Mouse (Mus musculus) kidney, adult 2 months (tissue): ENCODE measurements around the gene Tnxb. TPM values are rescaled to one million over a fixed set of nuclear protein-coding genes. Genes with fewer than 3 reads are reported as not detected.

Experiments used
- DNase-seq: peaks from one replicate; pipeline ENCODE4 v3.0.0; 2021
- H3K27ac ChIP-seq: fragments of 200-500 bp; 2 replicates; pipeline ENCODE4 v1.5.1; 2012; ENCODE audit warnings: low read depth, low read length, control low read depth, inconsistent platforms; ENCODE audit not compliant: insufficient read depth
- H3K27me3 ChIP-seq: fragments of 200-500 bp; replicated peaks from 2 replicates; pipeline ENCODE4 v1.6.1; 2012; ENCODE audit warnings: mild to moderate bottlenecking, moderate library complexity, low read length, inconsistent platforms; ENCODE audit not compliant: control insufficient read depth, insufficient read depth
- H3K36me3 ChIP-seq: fragments of 200-500 bp; 2 replicates; pipeline ENCODE4 v1.6.1; 2012; ENCODE audit warnings: mild to moderate bottlenecking, moderate library complexity, low read length, inconsistent platforms; ENCODE audit not compliant: control insufficient read depth, insufficient read depth
- H3K4me1 ChIP-seq: fragments of 200-500 bp; 2 replicates; pipeline ENCODE4 v1.6.1; 2011; ENCODE audit warnings: low read length; ENCODE audit not compliant: control insufficient read depth, insufficient read depth
- H3K4me3 ChIP-seq: fragments of 200-500 bp; 2 replicates; pipeline ENCODE4 v1.5.1; 2011; ENCODE audit warnings: mild to moderate bottlenecking, low read depth, low read length, control low read depth; ENCODE audit not compliant: insufficient read depth
- CTCF ChIP-seq: fragments of 200-500 bp; conservative IDR thresholded peaks from 2 replicates; pipeline ENCODE4 v1.5.1; 2011; ENCODE audit warnings: low read depth, mild to moderate bottlenecking, control low read depth, low read length, moderate library complexity, mixed read lengths; ENCODE audit not compliant: insufficient read depth, insufficient read length
- POLR2A ChIP-seq: fragments of 200-500 bp; IDR thresholded peaks from one replicate; pipeline ENCODE4 v1.6.1; 2011; ENCODE audit warnings: low read depth, low read length, control low read depth
- WGBS: fragments of 180-500 bp; shearing (Covaris S2); methylation state at CpG from one replicate; pipeline ENCODE4 v1.1.7; 2018; 5-methylcytosine and 5-hydroxymethylcytosine counted together
- polyA plus RNA-seq: library from polyadenylated mRNA; depleted of rRNA; stranded (reverse); fragments of >200 nt; gene quantifications from 2 replicates; pipeline ENCODE4 v1.2.3, GENCODE M21; 2012

Gene Tnxb
- polyA plus RNA-seq, 1 experiment: 5.5 TPM

- whole genome bisulfite sequencing: under 1% methylated on average over 16 of the region's 16 CpGs
These were observed 25.7 kb upstream of the Tnxb start, which contains the start of gene Fkbpl for GRCm38 (mm10) chr17:34644608-34645007. Fkbpl (plus strand) TSS chr17:34644764.

GRCm38 (mm10) chr17:34645256-34645829 lies 25.0 kb upstream of the Tnxb start:
- Histone ChIP-seq H3K27me3 (no peaks in the 10 kb centered on the region), H3K36me3 (no peaks in the 10 kb centered on the region), H3K4me3 (peak overlapping the region; percentile 79), H3K4me1 (peaks cover 3% of the 10 kb centered on the region; the same call in 1 of the 2 replicates), H3K27ac (no peak overlapping the region)
- 36% methylated on average over 10 of the region's 10 CpGs for WGBS
- TF ChIP-seq POLR2A: no peak
- no peak for TF ChIP-seq CTCF
- DNase-seq: no peak

More at GRCm38 (mm10) chr17:34644608-34645007, 25.7 kb upstream of the Tnxb start, which contains the start of gene Fkbpl:
- Histone ChIP-seq H3K27me3 (no peaks in the 10 kb centered on the region), H3K36me3 (no peaks in the 10 kb centered on the region), H3K4me3 (peak within 1 kb of the TSS; percentile 79), H3K27ac (peak within 1 kb of the TSS; percentile 66), H3K4me1 (peaks cover 3% of the 10 kb centered on the region; the same call in 1 of the 2 replicates)
- DNase-seq: peak; percentile 99
- TF ChIP-seq CTCF (no peak), POLR2A (no peak)

GRCm38 (mm10) chr17:34645831-34646511 lies 24.4 kb upstream of the Tnxb start:
- DNase-seq: no peak
- H3K36me3 ChIP-seq: no peaks in the 10 kb centered on the region
- peaks cover 3% of the 10 kb centered on the region; the same call in 1 of the 2 replicates for H3K4me1 ChIP-seq
- H3K27me3 ChIP-seq: no peaks in the 10 kb centered on the region
- no peak for TF ChIP-seq POLR2A
- no peak for TF ChIP-seq CTCF
- WGBS: 78% methylated on average over 30 of the region's 30 CpGs
- no peak overlapping the region for H3K4me3 ChIP-seq
- H3K27ac ChIP-seq: no peak overlapping the region

GRCm38 (mm10) chr17:34646906-34647787 lies 23.2 kb upstream of the Tnxb start, which contains the start of gene Atf6b:
Atf6b (plus strand) TSS chr17:34647146.
- TF ChIP-seq POLR2A (peak; percentile 29), CTCF (no peak)
- Histone ChIP-seq H3K36me3 (no peaks in the 10 kb centered on the region), H3K4me3 (peak within 1 kb of the TSS; percentile 78), H3K27me3 (no peaks in the 10 kb centered on the region), H3K4me1 (peaks cover 3% of the 10 kb centered on the region; the same call in 1 of the 2 replicates), H3K27ac (peak within 1 kb of the TSS; percentile 24; the same call in 1 of the 2 replicates)
- under 1% methylated on average over 66 of the region's 66 CpGs for WGBS
- DNase-seq: peak; percentile 99

GRCm38 (mm10) chr17:34648141-34648890 lies 22.0 kb upstream of the Tnxb start:
- no peaks in the 10 kb centered on the region for H3K27me3 ChIP-seq
- H3K4me3 ChIP-seq: no peak overlapping the region
- H3K27ac ChIP-seq: no peak overlapping the region
- no peaks in the 10 kb centered on the region for H3K36me3 ChIP-seq
- peaks cover 3% of the 10 kb centered on the region; the same call in 1 of the 2 replicates for H3K4me1 ChIP-seq
- no peak for DNase-seq
- TF ChIP-seq POLR2A (no peak), CTCF (no peak)
- WGBS: 82% methylated on average over 16 of the region's 16 CpGs

- no peaks in the 10 kb centered on the region; the same call in 1 of the 2 replicates for H3K36me3 ChIP-seq
- 87% methylated on average over 18 of the region's 18 CpGs for WGBS
These were observed 21.1 kb upstream of the Tnxb start for GRCm38 (mm10) chr17:34649106-34649864.

More at GRCm38 (mm10) chr17:34649106-34649864, 21.1 kb upstream of the Tnxb start:
- Histone ChIP-seq H3K27me3 (no peaks in the 10 kb centered on the region), H3K27ac (no peak overlapping the region), H3K4me1 (peaks cover 3% of the 10 kb centered on the region; the same call in 1 of the 2 replicates), H3K4me3 (no peak overlapping the region)
- DNase-seq: no peak
- TF ChIP-seq CTCF (no peak), POLR2A (no peak)
